Mouse (Mus musculus) spleen, adult 18-20 months (tissue): ENCODE data around the gene Heatr5b.
"Not testable (repeated sequence)": the region's sequence is repeated elsewhere in the genome, so short reads cannot be mapped to it uniquely, and the experiment has no call there.

ENCODE experiments used
- DNase-seq, 2 experiments: peaks; one replicate each; pipeline ENCODE4 v3.0.0; 2022; ENCODE audit warnings: mixed read lengths in 2 of 2

The Heatr5b gene

GRCm38 (mm10) chr17:78834856-78835835, at the start of gene Heatr5b, which contains the start of gene Gpatch11:
Gene Heatr5b, minus strand, starts transcription at chr17:78835364.
Gene Gpatch11, plus strand, starts transcription at chr17:78835567.
- peak; percentile 96 to 97 for DNase-seq

GRCm38 (mm10) chr17:78883291-78883690, 48.1 kb upstream of the Heatr5b start:
- no peak for DNase-seq

DNA sequence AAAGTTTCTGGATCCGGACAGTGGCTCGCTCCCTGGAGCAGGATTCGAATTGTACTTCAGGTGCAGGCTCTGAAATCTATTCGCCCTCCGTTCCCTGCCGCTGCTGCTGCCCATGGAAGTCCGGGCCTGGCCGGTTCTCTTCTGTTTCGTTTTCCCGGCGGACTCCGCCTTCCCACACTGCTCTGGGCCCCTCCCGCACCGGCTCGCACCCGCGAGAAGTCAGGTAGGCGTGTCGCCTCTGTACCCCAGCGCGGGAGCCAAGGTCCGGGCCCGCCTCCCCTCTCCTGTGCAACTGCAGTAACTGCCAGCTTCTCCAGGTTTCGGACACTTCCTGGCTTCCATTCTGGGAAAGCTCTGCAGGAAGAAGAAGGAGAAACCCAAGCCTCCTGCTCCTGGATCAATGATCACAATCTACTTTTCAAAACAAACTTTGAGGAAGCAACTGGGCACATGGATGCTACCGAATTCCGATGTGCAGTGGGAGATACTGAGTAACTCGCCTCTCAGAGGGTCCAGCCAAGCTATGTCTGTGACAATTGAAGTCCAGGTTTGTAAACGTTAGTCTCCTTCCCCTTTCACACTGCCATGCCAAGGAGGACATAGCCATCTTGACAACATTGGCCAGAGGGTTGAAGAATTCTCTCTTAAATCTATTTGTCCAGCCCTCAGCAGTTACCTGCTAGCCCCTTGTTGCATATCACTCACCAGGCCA, 47.4 kb upstream of the Heatr5b start, which contains the start of gene Eif2ak2:
Gene Eif2ak2 (minus strand): TSS at position 173 of the 712 bp plus-strand sequence.
- DNase-seq, result peak; percentile 59 to 67

GRCm38 (mm10) chr17:78881878-78882304, 46.7 kb upstream of the Heatr5b start:
- peak in 1 of 2 experiments; percentile 15 for DNase-seq

DNA sequence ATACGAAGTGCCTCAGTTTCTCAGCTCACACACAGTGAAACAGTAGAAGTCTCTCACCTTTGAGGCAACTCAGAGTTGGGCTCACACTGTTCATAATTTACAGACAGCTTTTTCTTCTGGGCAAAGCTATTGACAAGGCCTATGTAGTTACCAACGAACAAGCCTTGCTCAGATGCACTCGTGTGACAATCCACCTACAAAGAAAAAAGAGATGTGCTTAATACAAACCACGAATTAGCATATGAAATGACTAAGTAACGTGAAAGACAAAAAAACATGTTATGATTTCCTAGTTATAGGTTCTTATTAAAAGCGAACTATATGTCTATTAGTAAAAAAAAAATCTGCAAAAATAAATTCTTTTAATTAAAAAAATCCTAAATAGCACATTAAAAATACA, 38.7 kb upstream of the Heatr5b start:
- no peak for DNase-seq

DNA sequence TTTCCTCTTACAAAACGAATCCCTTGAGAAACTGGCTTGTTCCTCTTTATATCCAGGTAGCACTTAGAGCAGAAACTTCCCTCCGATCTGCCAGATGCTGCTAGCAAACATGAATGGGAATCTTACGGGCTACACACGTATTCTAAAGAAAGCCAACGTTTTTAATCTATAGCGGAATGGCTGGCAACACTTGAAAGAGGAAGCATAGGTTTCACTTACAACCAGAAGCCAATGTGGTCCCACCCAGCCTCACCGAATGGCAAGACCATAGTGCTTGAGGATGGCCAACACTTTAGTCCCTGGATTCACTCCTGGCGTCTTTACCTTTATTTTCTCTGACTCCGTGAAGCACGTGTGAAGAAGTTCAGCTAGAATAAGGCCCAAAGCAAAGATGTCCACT, 21.1 kb upstream of the Heatr5b start:
- no peak for DNase-seq

GRCm38 (mm10) chr17:78842271-78842928, 7.2 kb upstream of the Heatr5b start:
- no peak for DNase-seq

- no peak for DNase-seq
These were observed 892 bp upstream of the Heatr5b start for GRCm38 (mm10) chr17:78836056-78836455.

GRCm38 (mm10) chr17:78824346-78824745, 10.8 kb downstream of the Heatr5b start:
- no peak for DNase-seq

DNA sequence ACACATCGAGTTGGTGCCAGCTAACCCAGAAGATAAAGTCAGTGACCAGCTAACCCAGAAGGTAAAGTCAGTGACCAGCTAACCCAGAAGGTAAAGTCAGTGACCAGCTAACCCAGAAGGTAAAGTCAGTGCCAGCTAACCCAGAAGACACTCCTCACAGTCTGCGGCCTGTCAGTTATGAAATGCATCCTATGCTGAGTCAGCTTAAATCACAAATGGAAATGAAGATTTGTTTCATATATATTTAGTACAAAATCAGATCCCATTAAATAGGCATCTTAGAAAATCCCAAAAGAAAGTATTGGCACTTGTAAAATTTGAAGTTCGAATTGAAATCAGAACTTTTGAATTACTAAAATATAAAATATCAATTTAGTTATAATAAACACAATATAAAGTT, 25.6 kb downstream of the Heatr5b start:
- DNase-seq, result no peak

DNA sequence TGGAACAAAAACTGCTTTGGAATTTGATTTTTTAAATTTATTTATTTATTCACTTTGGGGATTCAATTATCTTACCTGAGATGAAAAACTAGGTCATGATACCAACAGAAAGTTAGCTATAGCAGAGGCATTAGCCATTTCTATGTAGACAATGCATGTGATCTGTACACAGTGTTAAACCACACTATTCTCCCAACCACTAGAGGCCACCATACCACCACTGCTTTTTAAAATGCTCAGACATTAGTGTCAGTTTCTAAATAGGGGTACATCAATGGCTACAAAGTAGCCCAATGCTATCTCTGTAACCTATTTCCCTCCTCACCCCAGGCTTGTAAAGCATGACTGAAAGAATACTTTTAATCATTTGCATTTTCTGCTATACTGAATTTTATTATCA, 26.1 kb downstream of the Heatr5b start:
- DNase-seq, result no peak

DNA sequence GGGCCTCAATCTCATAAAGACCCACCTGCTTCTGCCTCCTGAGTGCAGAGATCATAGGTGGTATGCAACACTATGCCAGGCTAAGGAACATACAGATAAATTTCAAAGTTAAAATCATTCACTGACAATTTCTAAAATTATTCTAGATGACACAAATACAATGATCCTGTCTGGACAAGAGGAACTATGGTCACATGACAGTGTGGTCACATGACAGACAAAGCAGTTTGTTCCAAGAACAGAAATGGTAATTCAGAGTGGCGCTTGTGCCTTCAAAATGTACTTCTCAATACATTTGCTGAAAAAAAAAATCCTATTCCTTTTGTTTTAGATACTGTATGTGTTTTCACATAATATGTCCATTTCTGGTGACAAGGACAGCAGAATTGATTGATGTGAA, 37.9 kb downstream of the Heatr5b start:
- no peak for DNase-seq

DNA sequence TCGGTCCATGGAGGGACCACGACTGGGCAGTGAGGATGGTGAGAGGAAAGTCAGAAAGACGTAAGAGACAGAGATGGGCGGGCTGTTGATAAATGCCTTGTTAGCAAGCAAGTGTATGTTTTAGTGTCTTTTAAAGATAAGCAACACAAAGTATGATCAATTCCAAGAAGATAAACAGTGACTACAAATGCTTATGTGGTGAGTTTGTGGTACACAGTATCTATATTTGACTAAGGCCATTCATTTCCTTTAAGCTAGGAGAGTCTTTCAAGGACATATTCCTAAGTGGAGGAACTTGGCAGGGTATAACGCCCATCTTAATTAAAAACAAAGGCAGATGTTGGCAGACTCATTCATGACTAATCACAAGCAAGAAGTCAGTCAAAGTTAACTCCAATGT, 40.8 kb downstream of the Heatr5b start:
- no peak for DNase-seq

GRCm38 (mm10) chr17:78792122-78792521, 43.0 kb downstream of the Heatr5b start:
- DNase-seq, result no peak

- DNase-seq, result no peak
These were observed 43.5 kb downstream of the Heatr5b start for GRCm38 (mm10) chr17:78791690-78792070.

DNA sequence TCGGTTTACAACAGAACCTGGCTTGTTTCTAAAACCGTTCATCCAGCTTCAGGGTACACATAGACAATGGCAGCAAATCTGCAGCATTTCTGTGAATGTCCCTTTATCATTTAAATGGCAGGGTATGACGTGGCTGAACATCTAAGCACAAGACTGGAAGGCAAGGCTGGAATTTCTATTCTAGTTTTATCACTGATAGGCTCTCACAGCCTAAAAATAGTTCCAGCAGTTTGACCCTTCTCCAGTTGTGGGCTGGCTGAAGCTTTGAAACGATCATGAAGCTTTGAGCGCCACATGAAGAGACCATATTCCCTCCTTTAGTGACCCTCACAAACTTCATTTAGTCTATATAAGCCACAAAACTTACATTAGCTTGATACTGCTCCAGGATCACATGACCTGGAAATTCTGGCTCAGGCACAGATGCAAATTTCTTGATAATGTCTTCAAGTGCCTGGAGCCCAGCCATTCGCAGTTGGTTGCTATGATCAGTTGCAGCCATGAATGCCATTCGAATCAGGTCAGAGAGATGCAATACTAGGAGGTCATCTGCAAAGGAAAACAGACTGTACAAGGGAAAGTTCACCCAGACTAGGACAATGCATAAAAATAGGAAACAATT, 44.0 kb downstream of the Heatr5b start:
- DNase-seq, result no peak

GRCm38 (mm10) chr17:78788273-78788672, 46.9 kb downstream of the Heatr5b start:
- DNase-seq, result not testable (repeated sequence)

DNA sequence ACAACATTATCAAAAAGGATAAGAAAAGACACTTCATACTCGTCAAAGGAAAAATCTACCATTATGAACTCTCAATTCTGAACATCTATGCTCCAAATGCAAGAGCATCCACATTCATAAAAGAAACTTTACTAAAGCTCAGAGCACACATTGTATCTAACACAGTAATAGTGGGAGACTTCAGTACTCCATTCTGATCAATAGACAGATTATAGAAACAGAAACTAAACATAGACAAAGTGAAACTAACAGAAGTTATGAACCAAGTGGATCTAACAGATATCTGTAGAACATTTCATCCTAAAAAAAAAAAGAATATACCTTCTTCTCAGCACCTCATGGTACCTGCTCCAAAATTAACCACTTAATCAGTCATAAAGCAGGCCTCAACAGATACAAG, 56.4 kb downstream of the Heatr5b start:
- DNase-seq, result no peak

DNA sequence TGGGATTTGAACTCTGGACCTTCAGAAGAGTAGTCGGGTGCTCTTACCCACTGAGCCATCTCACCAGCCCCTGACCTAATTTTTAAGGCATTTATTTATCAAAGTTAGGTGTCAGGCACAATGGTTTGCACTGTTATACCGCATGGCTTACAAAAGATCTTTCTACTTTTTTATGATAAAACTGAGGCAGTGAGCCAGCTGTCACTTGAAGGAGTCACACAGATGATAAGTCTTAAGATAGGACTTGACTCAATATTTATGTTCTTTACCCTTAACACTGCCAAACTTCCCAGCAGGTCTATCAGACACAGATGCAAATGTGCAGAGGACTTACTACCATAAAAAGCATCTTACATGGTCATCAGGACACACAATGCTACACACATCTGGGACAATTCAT, 62.8 kb downstream of the Heatr5b start:
- DNase-seq, result no peak

- no peak for DNase-seq
These were observed 64.2 kb downstream of the Heatr5b start for GRCm38 (mm10) chr17:78770932-78771331.

DNA sequence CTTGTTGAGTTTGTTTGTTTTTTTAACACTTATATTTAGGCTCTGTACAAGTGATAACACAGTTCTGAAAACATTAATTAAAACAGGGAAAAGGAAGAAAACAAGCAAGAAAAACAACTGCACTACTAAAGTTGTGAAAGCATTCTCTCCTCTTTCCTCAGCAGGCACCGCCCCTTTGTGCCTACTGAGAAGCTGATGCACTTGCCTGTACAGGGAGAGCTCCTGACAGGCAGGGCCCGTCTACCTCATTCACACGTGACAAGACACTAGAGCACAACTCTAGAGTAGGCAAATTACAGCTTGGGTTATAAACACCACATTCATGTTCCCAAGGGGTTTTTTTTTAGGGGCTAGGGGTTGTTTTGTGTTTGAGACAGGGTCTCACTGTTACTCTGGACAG, 65.8 kb downstream of the Heatr5b start:
- no peak for DNase-seq

DNA sequence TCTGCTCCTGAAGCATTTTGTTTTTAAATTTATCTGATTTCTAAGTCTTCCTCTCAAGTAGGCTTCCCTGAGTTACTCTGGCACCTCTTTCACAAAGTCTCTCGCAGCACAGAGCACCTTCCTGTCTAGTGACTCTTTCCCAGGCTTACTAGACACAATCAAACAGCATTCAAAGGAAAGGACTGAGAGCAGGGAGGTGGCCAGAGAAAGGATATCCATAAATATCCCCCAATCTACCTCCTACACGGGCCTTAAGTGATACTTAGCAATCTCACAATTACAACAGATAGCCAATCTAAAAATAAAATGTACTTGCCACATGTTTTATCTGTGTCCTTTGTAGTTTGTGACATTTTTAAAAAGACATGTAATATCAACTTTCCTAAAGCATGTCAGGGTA, 66.2 kb downstream of the Heatr5b start:
- DNase-seq, result no peak

GRCm38 (mm10) chr17:78767546-78767945, 67.6 kb downstream of the Heatr5b start:
- no peak for DNase-seq
